In the genomic region with DNA sequence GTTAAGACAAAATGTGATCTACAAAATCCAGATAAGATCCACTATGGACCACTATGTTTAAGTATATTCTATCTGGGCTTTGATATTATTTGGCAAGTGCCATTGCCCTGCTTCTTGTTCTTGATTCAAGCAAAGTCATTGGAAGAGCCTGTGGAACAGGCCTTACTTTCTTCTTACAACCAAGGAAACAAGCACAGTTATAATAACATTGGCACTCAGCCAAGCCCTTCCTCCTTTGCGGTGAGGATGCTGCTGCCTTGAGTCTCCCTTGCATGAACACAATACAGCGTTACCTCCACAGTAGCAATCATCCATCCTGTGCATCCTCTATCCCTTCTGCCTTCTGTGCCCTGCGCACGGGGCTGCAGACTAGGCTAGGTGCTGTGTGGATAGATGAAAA, we compare ENCODE assay signal across 24 mouse cellular contexts.
DNase-seq lines count a peak whose midpoint lies in the region; ATAC-seq and TF ChIP-seq lines count a peak whose summit lies in the region.
"Had no signal": no experiment of that assay in that cellular context is flagged by ENCODE, and none has a peak within 500 bp of the region (broad histone marks: within the 10 kb centered on the region; RNA-seq: fewer than 3 reads in every experiment).

No protein-coding gene starts in this region.

- no peak for TF ChIP-seq CTCF in lung, embryonic 14.5 days (IDR thresholded peaks at IDR 0.05; ENCODE audit: low read depth)
- no peak for TF ChIP-seq CTCF in lung, adult 2 months (IDR thresholded peaks at IDR 0.05; ENCODE audit: insufficient read depth, low read length)

- H3K4me1 ChIP-seq in embryonic facial prominence, embryonic 14.5 days (ENCODE audit: control insufficient read depth, insufficient read depth, low read length) = no peaks in the 10 kb centered on the region
- no peaks in the 10 kb centered on the region for H3K4me1 ChIP-seq in embryonic facial prominence, embryonic 10.5 days
- H3K4me1 ChIP-seq in lung, embryonic 14.5 days (ENCODE audit: insufficient read depth) = no peaks in the 10 kb centered on the region
- H3K4me1 ChIP-seq in lung, adult 2 months (ENCODE audit: control insufficient read depth, insufficient read depth, low read length) = no peaks in the 10 kb centered on the region
- H3K4me1 ChIP-seq: embryonic facial prominence, embryonic 12.5 days; forebrain, embryonic 12.5 days; heart, embryonic 10.5 days; hindbrain, embryonic 12.5 days; hindbrain, embryonic 15.5 days had no signal

- H3K4me3 ChIP-seq in embryonic facial prominence, embryonic 14.5 days (ENCODE audit: low read depth, low read length) = no peak overlapping the region
- H3K4me3 ChIP-seq in embryonic facial prominence, embryonic 10.5 days = no peak overlapping the region
- no peak overlapping the region for H3K4me3 ChIP-seq in lung, embryonic 14.5 days (ENCODE audit: low read depth, low read length)
- no peak overlapping the region for H3K4me3 ChIP-seq in lung, adult 2 months (replicated peaks; ENCODE audit: extremely low read depth, low read depth, low read length)
- H3K4me3 ChIP-seq: embryonic facial prominence, embryonic 12.5 days; erythroblast, embryonic 14.5 days; forebrain, embryonic 12.5 days; gastrocnemius, adult 2 months; heart, embryonic 10.5 days; hindbrain, embryonic 12.5 days; hindbrain, embryonic 15.5 days had no signal

- no peak for TF ChIP-seq POLR2A in lung, adult 2 months (IDR thresholded peaks at IDR 0.05; ENCODE audit: borderline replicate concordance, extremely low read depth, low read depth, low read length)

- H3K27me3 ChIP-seq in embryonic facial prominence, embryonic 14.5 days (replicated peaks; ENCODE audit: control insufficient read depth, insufficient read depth, low read length) = no peaks in the 10 kb centered on the region
- H3K27me3 ChIP-seq in embryonic facial prominence, embryonic 10.5 days (replicated peaks; ENCODE audit: low read depth, poor library complexity, severe bottlenecking) = no peaks in the 10 kb centered on the region
- H3K27me3 ChIP-seq in lung, embryonic 14.5 days (ENCODE audit: insufficient read depth, low read length) = no peaks in the 10 kb centered on the region
- H3K27me3 ChIP-seq: embryonic facial prominence, embryonic 12.5 days; forebrain, embryonic 12.5 days; hindbrain, embryonic 12.5 days; hindbrain, embryonic 15.5 days; Patski had no signal

- H3K27ac ChIP-seq in embryonic facial prominence, embryonic 14.5 days (replicated peaks; ENCODE audit: low read depth, low read length) = no peak overlapping the region
- no peak overlapping the region for H3K27ac ChIP-seq in embryonic facial prominence, embryonic 10.5 days (replicated peaks)
- H3K27ac ChIP-seq in lung, embryonic 14.5 days (ENCODE audit: low read depth) = no peak overlapping the region
- H3K27ac ChIP-seq: embryonic facial prominence, embryonic 12.5 days; forebrain, embryonic 12.5 days; gastrocnemius, adult 2 months; heart, embryonic 10.5 days; hindbrain, embryonic 12.5 days; hindbrain, embryonic 15.5 days had no signal

- ATAC-seq in embryonic facial prominence, embryonic 14.5 days (ENCODE audit: low read depth) = no peak
- ATAC-seq in lung, embryonic 14.5 days (ENCODE audit: insufficient read depth) = no peak
- ATAC-seq: forebrain, postnatal 0 days; Patski had no signal

- no peaks in the 10 kb centered on the region for H3K9me3 ChIP-seq in embryonic facial prominence, embryonic 14.5 days (ENCODE audit: control insufficient read depth, low read length)
- H3K9me3 ChIP-seq in embryonic facial prominence, embryonic 10.5 days = no peaks in the 10 kb centered on the region
- H3K9me3 ChIP-seq in lung, embryonic 14.5 days (ENCODE audit: low read depth, low read length) = no peaks in the 10 kb centered on the region
- H3K9me3 ChIP-seq: embryonic facial prominence, embryonic 12.5 days; heart, embryonic 10.5 days; hindbrain, embryonic 12.5 days; hindbrain, embryonic 15.5 days had no signal

- peak; percentile 48 for DNase-seq in embryonic facial prominence, embryonic 14.5 days (ENCODE audit: low spot score)
- DNase-seq in embryonic facial prominence, embryonic 10.5 days (ENCODE audit: low spot score) = no peak
- peak; percentile 63 for DNase-seq in lung, embryonic 14.5 days
- DNase-seq in lung, adult 2 months = no peak
- DNase-seq in lung, postnatal 36 days = peak; percentile 10
- no peak for DNase-seq in lung, postnatal 4 days
- DNase-seq in NIH3T3 (ENCODE audit: low read depth) = peak; percentile 4
- no peak for DNase-seq in right cerebral cortex, adult 2 months (ENCODE audit: low spot score in 2 of 2)
- DNase-seq: adrenal gland, adult 2 months; adrenal gland, postnatal 14 days; cerebellum, adult 18-20 months; cerebellum, adult 9-10 months; cerebellum, postnatal 14 days; forebrain, postnatal 0 days; gastrocnemius, adult 2 months; gastrocnemius, postnatal 14 days; heart, adult 18-20 months had no signal

- WGBS in embryonic facial prominence, embryonic 14.5 days = 78% methylated on average over 4 of the region's 4 CpGs
- WGBS in embryonic facial prominence, embryonic 10.5 days = 92% methylated on average over 4 of the region's 4 CpGs
- 64% methylated on average over 4 of the region's 4 CpGs for WGBS in lung, embryonic 14.5 days
- WGBS in lung, adult 2 months = 59% methylated on average over 4 of the region's 4 CpGs

- H3K36me3 ChIP-seq in embryonic facial prominence, embryonic 14.5 days (ENCODE audit: control insufficient read depth, insufficient read depth, low read length) = no peaks in the 10 kb centered on the region
- no peaks in the 10 kb centered on the region for H3K36me3 ChIP-seq in embryonic facial prominence, embryonic 10.5 days (replicated peaks)
- H3K36me3 ChIP-seq in lung, embryonic 14.5 days (ENCODE audit: insufficient read depth) = no peaks in the 10 kb centered on the region
- H3K36me3 ChIP-seq: embryonic facial prominence, embryonic 12.5 days; forebrain, embryonic 12.5 days; heart, embryonic 10.5 days; hindbrain, embryonic 12.5 days; hindbrain, embryonic 15.5 days had no signal

- no peak overlapping the region for H3K9ac ChIP-seq in embryonic facial prominence, embryonic 14.5 days (ENCODE audit: low read depth, low read length)
- no peak overlapping the region for H3K9ac ChIP-seq in lung, embryonic 14.5 days
- H3K9ac ChIP-seq: embryonic facial prominence, embryonic 12.5 days; forebrain, embryonic 12.5 days; forebrain, postnatal 0 days; hindbrain, embryonic 12.5 days; hindbrain, embryonic 15.5 days had no signal

- no peak overlapping the region for H3K4me2 ChIP-seq in embryonic facial prominence, embryonic 14.5 days (ENCODE audit: low read depth, low read length)
- H3K4me2 ChIP-seq in lung, embryonic 14.5 days = no peak overlapping the region
- H3K4me2 ChIP-seq: embryonic facial prominence, embryonic 12.5 days; forebrain, embryonic 12.5 days; hindbrain, embryonic 12.5 days; hindbrain, embryonic 15.5 days had no signal

Comparison
In these comparisons a context has a peak if more than half of its experiments do, and no peak if none do; other contexts are left out.
1. DNase-seq: peak in embryonic facial prominence, embryonic 14.5 days (single experiment), lung, embryonic 14.5 days (single experiment), lung, postnatal 36 days (single experiment) and NIH3T3 (single experiment); none in embryonic facial prominence, embryonic 10.5 days (single experiment), lung, adult 2 months (single experiment), lung, postnatal 4 days (0 of 2) and right cerebral cortex, adult 2 months (0 of 2).